Mouse (Mus musculus) spleen, adult 2 months (tissue): ENCODE data around the gene Lpar3. TPM values are rescaled to one million over a fixed set of nuclear protein-coding genes. Genes with fewer than 3 reads are reported as not detected.

Experiments
- DNase-seq, 2 experiments: peaks; one replicate each; pipeline versions ENCODE4 v3.0.0 to v3.0.0-alpha.2; 2012 to 2021; ENCODE audit warnings: low spot score in 2 of 2, low read depth in 1 of 2
- H3K27ac ChIP-seq: fragments of 200-500 bp; 2 replicates; pipeline ENCODE4 v1.5.1; 2012; ENCODE audit warnings: low read length, inconsistent platforms; ENCODE audit not compliant: insufficient read depth
- H3K27me3 ChIP-seq: fragments of 200-500 bp; 2 replicates; pipeline ENCODE4 v1.6.1; 2012; ENCODE audit warnings: mild to moderate bottlenecking, moderate library complexity, low read length, inconsistent platforms; ENCODE audit not compliant: control insufficient read depth, insufficient read depth
- H3K36me3 ChIP-seq: fragments of 200-500 bp; 2 replicates; pipeline ENCODE4 v1.6.1; 2012; ENCODE audit warnings: mild to moderate bottlenecking, low read length, inconsistent platforms; ENCODE audit not compliant: control insufficient read depth, insufficient read depth
- H3K4me1 ChIP-seq: fragments of 200-500 bp; 2 replicates; pipeline ENCODE4 v1.6.1; 2011; ENCODE audit warnings: inconsistent platforms; ENCODE audit not compliant: control insufficient read depth, insufficient read depth, insufficient read length
- H3K4me3 ChIP-seq: fragments of 200-500 bp; 2 replicates; pipeline ENCODE4 v1.5.1; 2011; ENCODE audit warnings: mild to moderate bottlenecking, inconsistent platforms; ENCODE audit not compliant: insufficient read depth, insufficient read length; ENCODE audit errors: extremely low read depth
- CTCF ChIP-seq: fragments of 200-500 bp; IDR thresholded peaks from 2 replicates; pipeline ENCODE4 v1.5.1; 2011; ENCODE audit warnings: mild to moderate bottlenecking, inconsistent platforms; ENCODE audit not compliant: insufficient read depth, insufficient read length, insufficient replicate concordance; ENCODE audit errors: extremely low read depth
- POLR2A ChIP-seq: fragments of 200-500 bp; IDR thresholded peaks from 2 replicates; pipeline ENCODE4 v1.6.1; 2011; ENCODE audit warnings: low read depth, low read length, inconsistent platforms
- WGBS: fragments of 180-500 bp; shearing (Covaris S2); methylation state at CpG from one replicate; pipeline ENCODE4 v1.1.7; 2018; 5-methylcytosine and 5-hydroxymethylcytosine counted together
- polyA plus RNA-seq: library from polyadenylated mRNA; depleted of rRNA; stranded (reverse); fragments of >200 nt; gene quantifications from 2 replicates; pipeline ENCODE4 v1.2.3, GENCODE M21; 2012

Gene Lpar3
- polyA plus RNA-seq, 1 experiment, result 0.57 TPM

GRCm38 (mm10) chr3:146225061-146225761, 4.4 kb downstream of the Lpar3 start:
- WGBS, result 76% methylated on average over 7 of the region's 7 CpGs
- Histone ChIP-seq H3K27me3 (peaks cover 11% of the 10 kb centered on the region), H3K4me1 (no peaks in the 10 kb centered on the region), H3K4me3 (no peak overlapping the region), H3K27ac (no peak overlapping the region), H3K36me3 (no peaks in the 10 kb centered on the region)
- TF ChIP-seq POLR2A, result no peak
- no peak for TF ChIP-seq CTCF
- DNase-seq, result no peak

DNA sequence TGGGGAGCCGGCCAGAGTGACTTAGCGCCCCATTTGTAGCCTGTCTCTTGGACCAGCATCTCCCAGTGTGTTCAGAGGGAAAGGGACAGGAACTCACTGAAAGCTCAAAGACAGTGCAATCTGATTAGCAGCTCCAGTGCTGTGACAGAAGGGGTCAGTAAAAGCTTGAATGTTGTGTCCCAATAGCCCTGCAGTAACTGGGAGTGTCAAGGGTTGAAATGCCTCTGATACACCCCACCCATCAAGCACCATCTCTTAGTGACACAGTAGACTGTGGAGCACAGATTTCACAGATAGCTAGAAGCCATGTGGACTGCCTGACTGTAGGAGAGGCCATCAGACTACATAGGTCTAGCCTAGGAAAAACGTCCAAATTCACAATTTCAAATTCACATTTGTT, 6.7 kb downstream of the Lpar3 start:
- H3K27ac ChIP-seq, result no peak overlapping the region
- H3K36me3 ChIP-seq, result no peaks in the 10 kb centered on the region
- H3K4me3 ChIP-seq, result no peak overlapping the region
- no peaks in the 10 kb centered on the region for H3K4me1 ChIP-seq
- H3K27me3 ChIP-seq, result no peaks in the 10 kb centered on the region
- DNase-seq, result no peak
- 77% methylated on average over 3 of the region's 3 CpGs for WGBS
- no peak for TF ChIP-seq POLR2A
- no peak for TF ChIP-seq CTCF

GRCm38 (mm10) chr3:146228559-146229310, 8.0 kb downstream of the Lpar3 start:
- TF ChIP-seq CTCF (no peak), POLR2A (no peak)
- no peaks in the 10 kb centered on the region for H3K4me1 ChIP-seq
- DNase-seq, result no peak
- H3K36me3 ChIP-seq, result no peaks in the 10 kb centered on the region
- 75% methylated on average over 13 of the region's 13 CpGs for WGBS
- H3K27me3 ChIP-seq, result no peaks in the 10 kb centered on the region
- H3K27ac ChIP-seq, result no peak overlapping the region
- H3K4me3 ChIP-seq, result no peak overlapping the region

- Histone ChIP-seq H3K27me3 (no peaks in the 10 kb centered on the region), H3K36me3 (no peaks in the 10 kb centered on the region), H3K4me3 (no peak overlapping the region), H3K4me1 (no peaks in the 10 kb centered on the region), H3K27ac (no peak overlapping the region)
- TF ChIP-seq CTCF, result no peak
- no peak for TF ChIP-seq POLR2A
- no peak for DNase-seq
- WGBS, result 69% methylated on average over 7 of the region's 7 CpGs
These were observed 11.9 kb downstream of the Lpar3 start for GRCm38 (mm10) chr3:146232708-146233107.

DNA sequence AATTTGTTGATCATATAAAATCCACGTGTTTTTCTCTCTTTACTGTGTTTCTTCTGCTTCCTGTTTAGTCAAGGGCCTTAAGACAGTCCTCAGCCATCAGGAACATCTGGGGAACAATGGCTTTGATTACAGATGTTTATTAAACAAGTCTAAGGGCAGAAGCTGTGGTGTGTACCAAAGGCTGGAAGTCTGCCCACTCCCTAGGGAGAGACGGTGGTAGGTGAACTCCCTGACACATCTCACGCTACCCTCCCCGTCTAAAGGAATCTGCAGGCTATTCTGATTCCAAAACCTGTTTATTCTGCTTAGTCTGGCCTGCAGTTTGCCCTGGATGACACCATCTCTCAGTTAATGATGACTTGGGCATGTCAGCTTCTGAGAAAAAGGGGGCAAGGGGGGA, 13.0 kb downstream of the Lpar3 start:
- no peak for DNase-seq
- 67% methylated on average over 4 of the region's 4 CpGs for WGBS
- H3K36me3 ChIP-seq, result no peaks in the 10 kb centered on the region

DNA sequence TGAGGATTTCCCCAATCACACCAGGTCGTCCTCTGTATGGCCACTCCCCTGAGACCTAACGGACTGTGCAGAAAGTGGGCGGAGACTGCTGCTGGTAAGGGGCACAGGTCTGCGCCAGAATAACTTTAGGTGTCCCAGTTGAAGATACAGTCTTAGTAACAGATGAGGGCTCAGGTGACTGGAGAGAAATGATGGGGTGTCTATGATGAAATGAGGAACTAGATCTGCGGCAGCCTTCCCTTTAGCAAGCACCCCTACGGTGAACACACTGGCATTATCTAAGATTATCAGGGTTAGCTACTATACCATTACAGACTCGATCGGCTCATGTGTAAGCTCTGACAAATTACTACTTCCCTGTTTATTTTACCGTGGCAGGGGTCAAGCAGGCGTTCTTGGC, 13.8 kb downstream of the Lpar3 start:
- WGBS, result 59% methylated on average over 10 of the region's 10 CpGs
- Histone ChIP-seq H3K36me3 (no peaks in the 10 kb centered on the region), H3K4me1 (no peaks in the 10 kb centered on the region), H3K27ac (no peak overlapping the region), H3K27me3 (no peaks in the 10 kb centered on the region), H3K4me3 (no peak overlapping the region)
- DNase-seq, result no peak
- TF ChIP-seq CTCF (no peak), POLR2A (no peak)

More for the DNA sequence above, 13.0 kb downstream of the Lpar3 start:
- TF ChIP-seq POLR2A, result no peak
- TF ChIP-seq CTCF, result no peak
- no peak overlapping the region for H3K27ac ChIP-seq
- no peaks in the 10 kb centered on the region for H3K27me3 ChIP-seq
- no peaks in the 10 kb centered on the region for H3K4me1 ChIP-seq
- no peak overlapping the region for H3K4me3 ChIP-seq

DNA sequence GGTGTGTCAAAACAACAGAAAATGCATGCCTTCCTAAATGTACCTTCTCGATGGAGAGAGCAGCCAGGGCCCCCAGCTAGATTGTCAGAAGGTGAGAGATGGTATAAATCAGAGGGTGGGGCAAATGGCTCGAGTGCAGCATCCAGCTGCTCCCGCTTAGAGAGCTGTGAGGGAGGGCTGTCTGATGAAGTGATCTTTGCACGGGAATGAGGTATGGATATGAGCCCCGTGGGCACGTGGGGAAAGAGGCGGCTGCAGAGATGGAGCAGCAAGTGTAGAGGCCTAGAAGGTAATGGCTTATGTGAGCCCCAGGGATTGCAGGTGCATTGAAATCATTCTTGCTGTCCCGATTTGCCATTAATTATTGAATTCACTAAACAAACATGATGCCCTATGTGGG, 15.5 kb downstream of the Lpar3 start:
- Histone ChIP-seq H3K27me3 (no peaks in the 10 kb centered on the region), H3K4me1 (no peaks in the 10 kb centered on the region), H3K4me3 (no peak overlapping the region), H3K36me3 (no peaks in the 10 kb centered on the region), H3K27ac (no peak overlapping the region)
- 80% methylated on average over 8 of the region's 8 CpGs for WGBS
- TF ChIP-seq CTCF, result no peak
- no peak for TF ChIP-seq POLR2A
- DNase-seq, result no peak
